Mouse (Mus musculus) T-helper 1 cell (primary cell): ENCODE results near the gene Trappc11.
"Not testable (repeated sequence)": the region's sequence is repeated elsewhere in the genome, so short reads cannot be mapped to it uniquely, and the experiment has no call there.

Experiments used
- in situ Hi-C: fragments of 300-600 bp; cut with MboI, MseI; formaldehyde crosslinking; loops from one replicate; pipeline ENCODE4 v1.15.1; 2025; ENCODE audit warnings: high pct_unique_total_duplicates

Trappc11 gene

DNA sequence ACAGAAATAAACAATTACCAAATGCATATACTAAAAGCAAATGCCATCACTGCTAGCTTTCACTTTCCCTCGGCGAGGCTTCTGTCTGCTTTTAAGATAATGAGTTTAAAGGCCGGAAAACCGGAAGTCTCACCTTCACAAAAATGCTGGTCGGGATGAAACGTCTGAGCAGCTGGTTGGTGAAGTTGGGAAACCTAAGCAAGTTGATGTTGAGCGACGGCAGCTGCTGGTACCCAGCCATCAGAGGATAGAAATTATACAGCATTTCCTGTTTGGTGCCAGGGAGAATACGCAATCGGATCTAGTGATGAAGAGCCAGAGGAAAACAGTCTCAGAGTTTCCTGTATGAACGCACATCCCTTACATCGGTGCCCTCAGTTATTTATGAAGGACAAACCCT lies 40.2 kb downstream of the Trappc11 start:
- in situ Hi-C loops, result no loop called here

- in situ Hi-C loops, result no loop called here
These were observed 46.0 kb downstream of the Trappc11 start for GRCm38 (mm10) chr8:47487231-47487630.

- in situ Hi-C loops, result no loop called here
These were observed 50.8 kb downstream of the Trappc11 start for GRCm38 (mm10) chr8:47482354-47483071.

DNA sequence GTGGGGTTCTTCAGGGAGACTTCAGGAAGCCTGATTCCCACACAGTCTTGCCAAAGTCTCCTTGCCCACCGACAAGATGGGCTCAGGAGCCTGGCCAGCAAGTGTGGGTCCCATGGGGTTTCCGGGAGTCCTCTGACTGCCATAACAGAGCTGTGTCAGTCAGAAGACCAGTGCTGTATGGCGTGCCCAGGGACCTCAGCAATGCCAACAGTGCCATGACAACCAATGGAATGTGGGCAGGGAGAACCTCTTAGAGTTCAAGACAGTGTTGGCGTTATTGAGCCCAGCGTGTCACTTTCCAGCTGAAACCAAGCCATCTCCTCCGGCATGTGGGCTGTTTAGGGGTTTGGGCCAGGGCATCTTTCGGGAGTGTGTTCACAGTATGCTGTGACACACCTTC lies 53.2 kb downstream of the Trappc11 start:
- in situ Hi-C loops, result no loop called here

- in situ Hi-C loops, result loop anchor here (10.0 kb wide), 1 partner anchor 863 kb away; no protein-coding TSS in a partner anchor
These were observed 71.6 kb downstream of the Trappc11 start for GRCm38 (mm10) chr8:47461650-47462049.

DNA sequence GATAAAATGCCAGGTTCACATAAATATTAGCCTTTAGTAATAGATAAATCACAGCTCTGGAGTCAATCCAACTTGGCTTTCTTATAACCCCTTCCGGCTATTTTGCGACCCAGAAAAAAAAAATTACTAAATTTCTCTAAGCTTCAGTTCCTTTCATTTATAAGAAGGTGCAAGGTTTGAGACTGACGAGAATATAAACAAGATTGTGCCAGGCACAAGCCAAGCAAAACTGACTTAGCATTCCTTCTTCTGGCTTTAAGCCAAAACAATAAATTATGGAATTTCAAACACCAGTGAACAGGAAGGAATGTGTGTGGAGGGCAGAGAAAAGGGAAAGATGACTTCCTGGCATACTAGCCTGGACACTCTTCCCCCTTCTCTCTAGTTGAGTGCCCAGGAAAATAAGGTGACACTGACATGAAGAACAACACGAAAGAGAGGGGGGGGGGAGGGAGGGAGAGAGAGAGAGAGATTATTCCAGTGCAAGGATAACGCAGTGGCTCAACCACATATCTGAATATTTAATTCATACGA lies 74.0 kb downstream of the Trappc11 start:
- in situ Hi-C loops, result no loop called here

DNA sequence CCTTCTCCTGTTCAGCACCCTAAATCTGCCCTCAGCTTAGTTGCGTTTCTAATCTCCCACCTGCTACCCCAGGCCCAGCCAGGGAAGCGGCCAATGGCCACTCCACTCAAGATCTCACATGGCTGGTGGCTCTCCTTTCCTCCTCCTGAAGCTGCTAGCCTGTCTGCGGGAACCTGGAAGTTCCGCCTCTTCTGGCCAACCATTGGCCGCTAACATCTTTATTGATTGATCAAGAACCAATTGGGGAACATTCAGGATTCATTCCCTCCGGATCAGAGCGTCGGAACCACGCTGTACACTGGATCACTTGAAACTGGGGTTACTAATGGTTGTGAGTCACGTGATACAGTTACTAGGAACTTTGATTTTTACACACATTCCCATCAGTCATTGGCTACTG lies 74.7 kb downstream of the Trappc11 start:
- in situ Hi-C loops, result no loop called here

GRCm38 (mm10) chr8:47449211-47449610 lies 84.1 kb downstream of the Trappc11 start:
- in situ Hi-C loops, result not testable (repeated sequence)

- in situ Hi-C loops, result no loop called here
These were observed 86.8 kb downstream of the Trappc11 start, which contains the start of gene Stox2 for GRCm38 (mm10) chr8:47446312-47447046. TSS of gene Stox2 (minus strand) at chr8:47446362.
